Mouse (Mus musculus): ENCODE measurements around the gene Pgf.

DNA sequence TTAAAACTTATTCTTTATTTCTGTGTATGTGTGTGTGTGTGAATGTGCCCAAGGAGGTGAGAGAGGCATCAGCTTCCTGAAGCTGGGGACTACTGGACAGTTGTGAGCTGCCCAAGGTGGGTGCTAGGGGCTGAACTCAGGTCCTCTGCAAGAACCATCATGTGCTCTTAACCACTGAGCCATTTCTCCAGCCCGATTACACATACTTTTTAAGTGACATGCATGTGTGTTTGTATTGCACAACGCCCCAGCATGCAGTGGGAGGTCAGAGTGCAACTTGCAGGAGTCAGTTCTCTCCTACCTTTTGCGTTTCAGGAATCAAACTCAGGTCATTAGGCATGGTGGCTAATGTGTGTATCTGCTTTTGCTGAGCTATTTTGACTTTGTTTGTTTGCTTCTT lies 24.6 kb downstream of the Pgf start:
- TF ChIP-seq CTCF (IDR thresholded peaks at IDR 0.05; ENCODE audit: low read depth) (no peak), EP300 (IDR thresholded peaks at IDR 0.05; ENCODE audit: low read depth) (no peak)
